In the genomic region with DNA sequence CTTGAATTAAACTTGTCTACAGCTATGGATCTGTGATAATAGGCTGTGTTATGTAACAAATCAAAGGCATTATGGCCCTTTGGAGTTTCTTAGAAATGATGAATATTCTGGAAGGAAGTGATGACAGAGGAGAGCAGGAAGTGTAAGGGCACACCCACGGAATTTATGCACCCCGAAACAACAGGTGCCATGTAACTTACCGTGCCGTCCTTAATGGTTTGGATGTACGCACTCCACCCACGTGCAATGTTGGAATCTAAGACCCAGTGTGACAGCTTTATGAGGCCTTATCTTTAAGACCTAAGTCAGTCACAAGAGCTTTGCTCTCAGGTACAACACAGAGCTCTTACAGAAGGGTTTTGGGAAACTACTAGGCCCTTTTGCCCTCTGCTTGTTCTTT, we compare ENCODE assay signal across 16 mouse cellular contexts.
A peak's percentile ranks its signal among the peaks of the same experiment; 100 is the strongest.
DNase-seq lines count a peak whose midpoint lies in the region; ATAC-seq and TF ChIP-seq lines count a peak whose summit lies in the region.
"Had no signal": no experiment of that assay in that cellular context is flagged by ENCODE, and none has a peak within 500 bp of the region (broad histone marks: within the 10 kb centered on the region; RNA-seq: fewer than 3 reads in every experiment).

No protein-coding gene starts in this region.

- no peaks in the 10 kb centered on the region for H3K79me2 ChIP-seq in C2C12 (ENCODE audit: control insufficient read depth, insufficient read depth)

- no peak overlapping the region for H3ac ChIP-seq in C2C12 (ENCODE audit: control insufficient read depth, insufficient read length, low read depth)

- H3K79me3 ChIP-seq in C2C12 (ENCODE audit: low read depth): no peaks in the 10 kb centered on the region

- no peaks in the 10 kb centered on the region for H3K36me3 ChIP-seq in C2C12 (ENCODE audit: control insufficient read depth, insufficient read depth)
- H3K36me3 ChIP-seq in intestine, embryonic 16.5 days (ENCODE audit: control insufficient read depth, insufficient read depth, low read length): no peaks in the 10 kb centered on the region
- no peaks in the 10 kb centered on the region for H3K36me3 ChIP-seq in stomach, postnatal 0 days (ENCODE audit: control insufficient read depth, insufficient read depth, low read length)
- H3K36me3 ChIP-seq in midbrain, embryonic 10.5 days: no peaks in the 10 kb centered on the region
- H3K36me3 ChIP-seq: forebrain, embryonic 15.5 days; heart, embryonic 13.5 days; hindbrain, embryonic 15.5 days had no signal

- H3K9me3 ChIP-seq in intestine, embryonic 16.5 days (ENCODE audit: control insufficient read depth, low read length): no peaks in the 10 kb centered on the region
- no peaks in the 10 kb centered on the region for H3K9me3 ChIP-seq in stomach, postnatal 0 days (ENCODE audit: control insufficient read depth, low read length)
- no peaks in the 10 kb centered on the region for H3K9me3 ChIP-seq in midbrain, embryonic 10.5 days (replicated peaks)
- H3K9me3 ChIP-seq: forebrain, embryonic 15.5 days; heart, embryonic 13.5 days; hindbrain, embryonic 15.5 days had no signal

- WGBS in intestine, embryonic 16.5 days: 43% methylated on average over 6 of the region's 6 CpGs
- WGBS in stomach, postnatal 0 days: 55% methylated on average over 6 of the region's 6 CpGs
- WGBS in midbrain, embryonic 10.5 days: 92% methylated on average over 6 of the region's 6 CpGs

- no peak for TF ChIP-seq CTCF in C2C12 (IDR thresholded peaks at IDR 0.05; ENCODE audit: control insufficient read depth, insufficient read depth, insufficient read length)
- no peak for TF ChIP-seq CTCF in stomach, postnatal 0 days (IDR thresholded peaks at IDR 0.05; ENCODE audit: low read depth)

- no peak overlapping the region for H3K4me3 ChIP-seq in C2C12 (ENCODE audit: insufficient read depth, poor library complexity, severe bottlenecking)
- no peak overlapping the region for H3K4me3 ChIP-seq in intestine, embryonic 16.5 days (ENCODE audit: low read length)
- H3K4me3 ChIP-seq in stomach, postnatal 0 days (ENCODE audit: low read depth, low read length): no peak overlapping the region
- no peak overlapping the region for H3K4me3 ChIP-seq in midbrain, embryonic 10.5 days
- H3K4me3 ChIP-seq: forebrain, embryonic 15.5 days; heart, embryonic 13.5 days; hindbrain, embryonic 15.5 days had no signal

- H3K27ac ChIP-seq in intestine, embryonic 16.5 days (ENCODE audit: low read length): no peak overlapping the region
- H3K27ac ChIP-seq in stomach, postnatal 0 days (replicated peaks): 0 out of 2 replicates have a peak overlapping the region, but pooled peaks have one; percentile 8
- no peak overlapping the region for H3K27ac ChIP-seq in midbrain, embryonic 10.5 days (replicated peaks)
- H3K27ac ChIP-seq: forebrain, embryonic 15.5 days; heart, embryonic 13.5 days; hindbrain, embryonic 15.5 days had no signal

- DNase-seq in stomach, postnatal 0 days (ENCODE audit: low spot score): no peak
- DNase-seq in midbrain, embryonic 10.5 days (ENCODE audit: low spot score): no peak
- DNase-seq in right cerebral cortex, postnatal 36 days (ENCODE audit: low spot score in 2 of 2): no peak
- DNase-seq: adrenal gland, postnatal 10 days; cerebellum, adult 11 months; cerebellum, adult 8-10 months; cerebellum, postnatal 14 days; gastrocnemius, postnatal 36 days; heart, adult 11 months; heart, postnatal 36 days had no signal

- H3K4me1 ChIP-seq in intestine, embryonic 16.5 days (ENCODE audit: control insufficient read depth, insufficient read depth, low read length): peaks cover 7% of the 10 kb centered on the region
- H3K4me1 ChIP-seq in stomach, postnatal 0 days (replicated peaks; ENCODE audit: control insufficient read depth, insufficient read depth): no peaks in the 10 kb centered on the region
- peaks cover 2% of the 10 kb centered on the region; the same call in 1 of the 2 replicates for H3K4me1 ChIP-seq in midbrain, embryonic 10.5 days

- peak; percentile 52 for ATAC-seq in CD4-positive, CD25-positive, alpha-beta regulatory T cell, adult 4 months
- ATAC-seq in intestine, embryonic 16.5 days: peak; percentile 63
- ATAC-seq in stomach, postnatal 0 days (ENCODE audit: low FRiP score, low TSS enrichment): no peak
- ATAC-seq: forebrain, embryonic 15.5 days had no signal

- TF ChIP-seq EP300 in stomach, postnatal 0 days (optimal IDR thresholded peaks at IDR 0.05): no peak

- H3K27me3 ChIP-seq in C2C12 (ENCODE audit: control insufficient read depth, insufficient read depth, insufficient read length): no peaks in the 10 kb centered on the region
- H3K27me3 ChIP-seq in intestine, embryonic 16.5 days (replicated peaks; ENCODE audit: control insufficient read depth, insufficient read depth, low read length): no peaks in the 10 kb centered on the region
- H3K27me3 ChIP-seq in stomach, postnatal 0 days (ENCODE audit: control insufficient read depth, insufficient read depth, low read length): no peaks in the 10 kb centered on the region
- H3K27me3 ChIP-seq in midbrain, embryonic 10.5 days (ENCODE audit: low read depth, poor library complexity, severe bottlenecking): no peaks in the 10 kb centered on the region
- H3K27me3 ChIP-seq: forebrain, embryonic 15.5 days; heart, embryonic 13.5 days; hindbrain, embryonic 15.5 days had no signal

- no peak overlapping the region for H3K4me2 ChIP-seq in intestine, embryonic 16.5 days (ENCODE audit: low read depth, low read length)
- no peak overlapping the region for H3K4me2 ChIP-seq in stomach, postnatal 0 days (replicated peaks; ENCODE audit: low read depth)
- H3K4me2 ChIP-seq: forebrain, embryonic 15.5 days; heart, embryonic 13.5 days; hindbrain, embryonic 15.5 days had no signal

- H3K9ac ChIP-seq in intestine, embryonic 16.5 days (ENCODE audit: low read depth, low read length): no peak overlapping the region
- H3K9ac ChIP-seq in stomach, postnatal 0 days (ENCODE audit: low read length): no peak overlapping the region
- H3K9ac ChIP-seq: forebrain, embryonic 15.5 days; heart, embryonic 13.5 days; hindbrain, embryonic 15.5 days had no signal

TF ChIP-seq in C2C12, 6 proteins besides CTCF, POLR2A, EP300 and RAD21:
- TF ChIP-seq MYOD1 (IDR thresholded peaks at IDR 0.05; ENCODE audit: control insufficient read depth, insufficient read length, low read depth) (peak; percentile 50), CEBPB (IDR thresholded peaks at IDR 0.05; ENCODE audit: low read depth) (no peak), MAX (IDR thresholded peaks at IDR 0.05) (no peak), USF1 (IDR thresholded peaks at IDR 0.05; ENCODE audit: low read depth) (no peak)
